Mouse (Mus musculus) neural tube, embryonic 10.5 days (tissue): Measurements from ENCODE around the gene Cckbr.

Source experiments
- DNase-seq: peaks from one replicate; pipeline ENCODE4 v3.0.0-alpha.2; 2017; ENCODE audit warnings: low spot score; ENCODE audit errors: extremely low spot score

Cckbr gene

DNA sequence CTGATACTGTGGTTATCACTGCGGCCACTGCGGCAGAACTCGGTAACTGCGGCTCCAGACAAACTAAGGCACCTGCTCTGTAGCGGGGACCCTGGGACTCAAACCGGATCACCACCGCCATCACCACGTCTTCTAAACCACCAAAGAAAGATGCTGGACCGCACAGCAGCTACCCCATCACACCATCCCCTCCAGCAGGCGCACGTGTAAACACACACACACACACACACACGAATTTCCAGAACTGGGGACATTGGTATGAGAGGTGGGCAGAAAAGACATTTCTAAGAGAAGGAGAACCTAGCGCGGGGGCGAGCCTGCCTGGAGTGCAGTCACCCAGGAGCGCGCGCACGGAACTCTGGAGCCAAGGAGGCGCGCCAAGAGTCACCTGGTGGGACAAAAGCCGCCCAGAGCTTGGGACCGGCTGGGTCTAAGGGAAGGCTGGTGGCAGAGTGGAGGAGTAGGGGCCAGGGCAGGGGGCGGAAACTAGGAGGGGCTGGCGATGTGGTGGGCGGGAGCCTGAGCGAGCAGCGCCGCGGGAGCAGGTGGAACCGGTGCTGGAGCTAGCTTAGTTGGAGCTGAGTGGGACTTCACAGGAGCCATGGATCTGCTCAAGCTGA is at the start of gene Cckbr:
TSS of gene Cckbr (plus strand) at position 308 of the 620 bp plus-strand sequence.
- DNase-seq, result peak; percentile 38

GRCm38 (mm10) chr7:105380329-105380728 is 45.2 kb upstream of the Cckbr start:
- DNase-seq, result no peak

- no peak for DNase-seq
These were observed 37.8 kb upstream of the Cckbr start for GRCm38 (mm10) chr7:105387696-105388095.

- no peak for DNase-seq
These were observed 35.3 kb upstream of the Cckbr start for GRCm38 (mm10) chr7:105390236-105390635.

- peak; percentile 0 for DNase-seq
These were observed 30.9 kb upstream of the Cckbr start for GRCm38 (mm10) chr7:105394606-105395005.

DNA sequence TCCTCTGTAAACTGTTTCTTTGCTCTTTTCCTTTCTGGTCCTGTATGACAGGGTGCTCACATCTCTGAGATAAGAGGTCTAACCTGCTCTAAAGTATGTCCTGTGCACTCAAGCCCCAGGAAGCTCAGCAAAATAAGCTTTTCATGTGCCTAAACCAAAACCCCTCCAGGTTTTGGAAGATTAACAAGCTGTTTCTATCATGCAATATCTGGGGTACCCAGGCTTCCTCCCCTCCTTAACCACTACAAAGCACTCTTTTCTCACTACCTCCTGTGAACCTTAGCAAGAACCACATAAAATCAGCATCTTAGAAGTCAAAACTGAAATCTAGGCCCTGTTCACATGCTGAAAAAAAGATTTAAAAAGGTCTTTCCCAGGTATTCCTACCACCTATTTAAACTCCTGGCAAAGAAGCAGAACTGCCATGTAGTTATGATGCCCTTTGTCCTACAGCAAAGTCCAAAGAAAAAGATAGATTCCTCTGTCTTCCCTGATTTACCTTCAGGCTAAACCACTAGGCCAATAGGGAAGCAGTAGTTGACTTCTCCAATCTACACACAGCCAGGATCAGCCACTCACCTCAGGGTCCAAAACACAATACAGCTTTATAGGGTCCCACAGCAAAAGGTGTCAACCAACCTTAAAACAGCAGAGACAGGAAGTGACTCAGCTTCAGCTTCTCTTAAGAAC is 30.3 kb upstream of the Cckbr start:
- no peak for DNase-seq

DNA sequence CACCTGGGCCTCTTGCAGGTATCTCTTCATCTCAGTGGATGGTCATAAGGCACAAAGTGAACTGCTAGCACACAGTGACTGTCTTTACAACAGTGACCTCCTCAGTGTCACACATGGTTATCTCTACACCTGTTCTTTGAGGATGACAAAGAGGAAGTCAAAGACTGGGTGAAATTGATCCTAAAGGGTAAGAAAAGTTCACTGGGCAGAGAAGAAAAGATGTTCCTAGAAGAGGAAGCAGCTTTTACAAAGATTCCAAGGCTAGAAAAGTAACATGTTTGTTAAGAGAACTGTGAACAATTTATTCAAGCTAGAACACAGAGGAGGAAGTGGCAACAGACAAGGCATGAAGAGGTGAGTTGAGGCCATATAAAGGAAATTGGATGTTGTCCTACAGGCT is 29.4 kb upstream of the Cckbr start:
- DNase-seq, result no peak

DNA sequence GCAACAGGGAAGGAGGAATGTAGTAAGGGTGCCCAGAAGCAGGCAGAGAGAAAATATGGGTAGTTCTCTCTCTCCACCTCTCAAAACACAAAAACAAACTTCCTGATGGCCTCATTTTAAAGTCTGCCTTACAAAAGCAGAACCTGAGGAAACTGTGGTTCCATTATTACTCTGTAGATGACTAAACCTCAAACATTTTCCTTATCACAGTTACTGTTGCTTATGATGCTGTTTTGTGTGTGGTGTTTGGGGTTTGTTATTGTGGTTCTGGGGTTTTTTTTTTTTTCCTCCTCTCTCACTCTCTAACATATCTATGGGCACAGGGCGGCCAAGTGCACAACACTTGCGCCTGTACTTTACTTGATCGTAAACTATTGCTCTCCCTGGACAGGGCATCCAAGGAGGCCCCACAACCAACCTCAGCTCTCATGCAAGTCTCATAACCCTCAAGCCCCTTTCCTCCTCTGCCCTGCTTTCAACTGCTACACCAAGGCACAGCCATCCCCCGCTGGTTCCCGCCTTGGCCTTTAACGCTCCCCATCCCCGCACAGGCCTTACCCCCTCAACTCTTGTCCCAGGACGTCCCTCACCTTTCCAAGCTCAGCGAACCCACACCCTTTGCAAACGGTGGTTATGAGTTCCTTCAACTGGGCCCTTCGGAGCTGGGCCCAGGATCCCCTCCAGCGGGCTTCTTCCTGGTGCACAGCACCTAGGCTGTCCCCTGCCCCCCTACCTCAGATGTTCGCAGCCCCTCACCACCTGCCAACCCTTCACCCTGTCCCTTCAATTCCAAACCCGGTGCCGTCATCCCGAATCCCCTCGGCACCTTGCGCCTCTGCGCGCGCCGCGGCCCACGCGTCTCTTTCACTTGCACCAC is 26.2 kb upstream of the Cckbr start:
- DNase-seq, result no peak

DNA sequence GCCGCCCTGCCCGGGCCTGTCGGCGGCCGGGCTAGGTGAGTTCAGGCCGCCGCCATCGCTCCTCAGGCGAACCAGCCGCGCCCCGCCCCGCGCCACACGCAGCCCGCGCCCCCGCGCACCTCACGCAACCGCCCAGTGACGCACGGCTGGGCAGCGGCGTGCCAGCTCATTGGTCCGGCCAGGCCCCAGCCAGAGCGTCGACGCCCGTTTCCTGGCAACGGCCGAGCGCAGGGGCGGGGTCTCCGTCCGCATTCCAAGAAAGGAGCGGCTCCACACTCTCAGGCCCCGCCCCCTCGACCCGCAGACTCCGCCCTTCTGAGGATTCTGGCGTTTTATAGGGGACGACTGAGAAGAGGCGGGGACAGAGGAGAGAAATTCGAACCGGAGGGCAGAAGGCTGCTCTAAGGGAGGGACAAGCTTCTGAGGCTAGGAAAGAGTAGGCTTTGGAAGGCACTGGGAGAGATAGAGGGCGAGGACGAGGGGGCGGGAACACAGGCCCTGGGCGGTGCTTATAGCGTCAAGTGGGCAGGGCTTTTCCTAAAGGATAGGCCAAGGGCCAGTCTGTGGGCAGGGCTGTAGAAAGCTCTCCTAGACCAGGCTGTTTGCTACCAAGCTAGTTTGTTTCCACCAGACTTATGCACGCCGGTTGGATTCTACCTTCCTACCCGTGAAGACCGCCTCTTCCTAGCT is 25.5 kb upstream of the Cckbr start, which contains the start of gene Fam160a2:
TSS of gene Fam160a2 (minus strand) at position 120 of the 690 bp plus-strand sequence.
- DNase-seq, result peak; percentile 99

GRCm38 (mm10) chr7:105404268-105404667 is 21.3 kb upstream of the Cckbr start, which contains the start of gene Cnga4:
TSS of gene Cnga4 (plus strand) at chr7:105404568.
- DNase-seq, result no peak

GRCm38 (mm10) chr7:105406322-105406721 is 19.2 kb upstream of the Cckbr start:
- DNase-seq, result no peak

GRCm38 (mm10) chr7:105411874-105412632 is 13.5 kb upstream of the Cckbr start:
- peak; percentile 79 for DNase-seq

GRCm38 (mm10) chr7:105414385-105414784 is 11.1 kb upstream of the Cckbr start:
- no peak for DNase-seq

DNA sequence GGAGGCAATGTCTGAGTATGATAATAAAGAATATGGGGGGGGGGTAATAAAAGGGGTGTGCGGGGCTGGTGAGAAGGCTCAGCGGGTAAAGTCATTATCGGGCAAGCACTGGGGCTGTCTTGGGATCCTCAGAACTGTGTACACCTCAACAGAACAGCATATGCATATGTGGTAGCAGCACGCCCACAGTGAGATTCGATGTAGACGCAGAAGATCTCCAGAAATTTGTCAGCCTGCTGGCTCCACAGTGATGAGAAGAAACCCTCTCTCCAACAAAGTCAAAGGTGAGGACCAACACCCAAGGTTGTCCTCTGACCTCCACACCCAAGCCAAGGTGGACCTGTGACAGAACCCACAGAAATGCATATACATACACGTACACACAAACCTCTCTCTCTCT is 9.0 kb upstream of the Cckbr start:
- DNase-seq, result no peak

- no peak for DNase-seq
These were observed 7.4 kb upstream of the Cckbr start for GRCm38 (mm10) chr7:105418106-105418505.

DNA sequence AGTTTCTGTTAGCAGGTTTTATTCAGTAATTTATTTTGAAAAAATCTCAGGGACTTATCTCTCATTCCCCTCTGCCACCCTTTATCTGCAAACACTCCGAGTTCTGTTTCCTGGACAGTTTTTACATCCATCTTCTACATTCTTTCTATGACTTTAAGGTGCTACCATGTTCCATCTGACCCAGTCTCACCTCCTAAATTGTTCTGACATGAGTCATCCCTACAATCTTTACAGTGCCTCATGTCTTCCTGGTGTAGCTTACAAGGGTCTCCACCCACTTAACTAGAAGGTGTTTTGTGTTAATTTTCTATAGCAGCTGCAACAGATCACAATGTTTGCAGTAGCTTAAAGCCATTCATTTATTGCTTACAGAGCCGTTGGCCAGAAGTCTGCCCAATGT is 4.6 kb upstream of the Cckbr start:
- no peak for DNase-seq

DNA sequence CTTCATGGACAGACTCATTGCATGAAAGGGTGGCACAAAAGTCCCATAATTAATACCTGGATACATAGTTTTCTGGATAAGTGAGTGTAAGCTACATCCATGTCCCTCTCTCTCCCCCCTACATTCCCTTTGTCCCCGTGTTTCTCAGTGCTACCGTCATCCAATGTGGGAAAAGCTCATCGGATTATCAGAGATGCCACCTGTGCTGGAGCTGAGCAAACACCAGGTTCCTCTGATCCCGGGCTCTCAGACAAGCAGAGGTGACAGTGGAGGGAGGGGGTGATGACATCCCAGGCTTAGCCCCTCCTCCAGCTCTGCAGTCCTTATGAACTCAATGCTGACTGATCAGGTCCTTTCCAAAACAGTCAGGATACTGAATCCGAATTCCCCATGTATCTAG is 1.2 kb upstream of the Cckbr start:
- no peak for DNase-seq

- DNase-seq, result peak; percentile 36
These were observed 520 bp downstream of the Cckbr start for GRCm38 (mm10) chr7:105426051-105426450.

GRCm38 (mm10) chr7:105432058-105432457 is 6.5 kb downstream of the Cckbr start:
- no peak for DNase-seq

- no peak for DNase-seq
These were observed 8.3 kb downstream of the Cckbr start for GRCm38 (mm10) chr7:105433859-105434258.

DNA sequence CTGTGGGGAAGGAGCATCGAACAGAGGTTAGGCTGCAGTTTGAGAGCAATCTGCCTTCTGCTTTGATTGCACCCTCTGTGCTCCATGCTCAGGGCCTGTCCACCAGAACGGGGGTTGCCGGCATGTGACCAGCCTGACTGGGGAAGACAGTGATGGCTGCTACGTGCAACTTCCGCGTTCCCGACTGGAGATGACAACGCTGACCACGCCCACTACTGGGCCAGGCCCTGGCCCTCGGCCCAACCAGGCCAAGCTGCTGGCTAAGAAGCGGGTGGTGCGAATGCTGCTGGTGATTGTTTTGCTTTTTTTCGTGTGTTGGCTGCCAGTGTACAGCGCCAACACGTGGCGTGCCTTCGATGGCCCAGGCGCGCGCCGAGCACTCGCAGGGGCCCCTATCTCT is 9.3 kb downstream of the Cckbr start:
- no peak for DNase-seq
